Mouse (Mus musculus) cerebellum, adult 18-20 months (tissue): Measurements from ENCODE around the gene P4ha1.
"Not testable (repeated sequence)": the region's sequence is repeated elsewhere in the genome, so short reads cannot be mapped to it uniquely, and the experiment has no call there.

Experiments used
- DNase-seq, 2 experiments: peaks; one replicate each; pipeline ENCODE4 v3.0.0; 2021

The P4ha1 gene

GRCm38 (mm10) chr10:59323100-59323487 lies at the start of gene P4ha1:
Gene P4ha1, plus strand, starts transcription at chr10:59323296.
- DNase-seq, result peak; percentile 99 to 100

- DNase-seq, result no peak
Observed at GRCm38 (mm10) chr10:59275745-59276144, 47.4 kb upstream of the P4ha1 start.

- DNase-seq, result no peak
Observed at GRCm38 (mm10) chr10:59277116-59277515, 46.0 kb upstream of the P4ha1 start.

- no peak for DNase-seq
Observed at GRCm38 (mm10) chr10:59277729-59278475, 45.2 kb upstream of the P4ha1 start.

GRCm38 (mm10) chr10:59283164-59283563 lies 39.9 kb upstream of the P4ha1 start:
- no peak for DNase-seq

GRCm38 (mm10) chr10:59283749-59284148 lies 39.3 kb upstream of the P4ha1 start:
- no peak for DNase-seq

- DNase-seq, result no peak
Observed at GRCm38 (mm10) chr10:59285530-59285929, 37.6 kb upstream of the P4ha1 start.

- DNase-seq, result no peak
Observed at GRCm38 (mm10) chr10:59287251-59287650, 35.8 kb upstream of the P4ha1 start.

- no peak for DNase-seq
Observed at GRCm38 (mm10) chr10:59287662-59288061, 35.4 kb upstream of the P4ha1 start.

GRCm38 (mm10) chr10:59289062-59289461 lies 34.0 kb upstream of the P4ha1 start:
- DNase-seq, result peak in 1 of 2 experiments; percentile 15

GRCm38 (mm10) chr10:59291536-59291935 lies 31.6 kb upstream of the P4ha1 start:
- DNase-seq, result no peak

GRCm38 (mm10) chr10:59292079-59292478 lies 31.0 kb upstream of the P4ha1 start:
- no peak for DNase-seq

GRCm38 (mm10) chr10:59292558-59292957 lies 30.5 kb upstream of the P4ha1 start:
- DNase-seq, result peak; percentile 69 to 76

GRCm38 (mm10) chr10:59295241-59295811 lies 27.8 kb upstream of the P4ha1 start:
- peak; percentile 55 to 64 for DNase-seq

GRCm38 (mm10) chr10:59296261-59296660 lies 26.8 kb upstream of the P4ha1 start:
- peak; percentile 58 to 67 for DNase-seq

- DNase-seq, result not testable (repeated sequence)
Observed at GRCm38 (mm10) chr10:59302671-59303070, 20.4 kb upstream of the P4ha1 start.

- peak; percentile 59 to 60 for DNase-seq
Observed at GRCm38 (mm10) chr10:59308993-59309715, 13.9 kb upstream of the P4ha1 start.

GRCm38 (mm10) chr10:59310124-59310523 lies 13.0 kb upstream of the P4ha1 start:
- DNase-seq, result no peak

GRCm38 (mm10) chr10:59310691-59311457 lies 12.2 kb upstream of the P4ha1 start:
- no peak for DNase-seq

- no peak for DNase-seq
Observed at GRCm38 (mm10) chr10:59311881-59312280, 11.2 kb upstream of the P4ha1 start.

- DNase-seq, result no peak
Observed at GRCm38 (mm10) chr10:59321112-59321511, 2.0 kb upstream of the P4ha1 start.

GRCm38 (mm10) chr10:59322271-59322670 lies 825 bp upstream of the P4ha1 start:
- DNase-seq, result no peak
